In genomic region chr17:27422371-27422725, GRCm38 (mm10) we compare ENCODE assay signal across 12 mouse cellular contexts.
DNase-seq lines count a peak whose midpoint lies in the region; ATAC-seq and TF ChIP-seq lines count a peak whose summit lies in the region.
"Had no signal": no experiment of that assay in that cellular context is flagged by ENCODE, and none has a peak within 500 bp of the region (broad histone marks: within the 10 kb centered on the region; RNA-seq: fewer than 3 reads in every experiment).

No protein-coding gene starts in this region.

- H3K4me2 ChIP-seq in lung, embryonic 16.5 days (ENCODE audit: low read depth, low read length), result peak overlapping the region; percentile 15; the same call in 1 of the 2 replicates
- peak overlapping the region; percentile 33 for H3K4me2 ChIP-seq in forebrain, embryonic 14.5 days (ENCODE audit: low read length)
- peak overlapping the region; percentile 51 for H3K4me2 ChIP-seq in limb, embryonic 13.5 days (replicated peaks)
- H3K4me2 ChIP-seq: liver, embryonic 11.5 days had no signal

- TF ChIP-seq CTCF in olfactory bulb, adult 2 months (IDR thresholded peaks at IDR 0.05; ENCODE audit: insufficient read depth, low read depth, low read length), result no peak

- peak overlapping the region; percentile 82 for H3K27ac ChIP-seq in lung, embryonic 16.5 days (ENCODE audit: low read length)
- H3K27ac ChIP-seq in forebrain, embryonic 14.5 days (ENCODE audit: low read depth, low read length), result peak overlapping the region; percentile 78
- peak overlapping the region; percentile 93 for H3K27ac ChIP-seq in limb, embryonic 13.5 days
- peak overlapping the region; percentile 47; the same call in 1 of the 2 replicates for H3K27ac ChIP-seq in olfactory bulb, adult 2 months (ENCODE audit: insufficient read depth, low read depth, low read length)

- H3K4me1 ChIP-seq in lung, embryonic 16.5 days (replicated peaks; ENCODE audit: control insufficient read depth, insufficient read depth, low read length), result peaks cover 18% of the 10 kb centered on the region
- peaks cover 26% of the 10 kb centered on the region for H3K4me1 ChIP-seq in forebrain, embryonic 14.5 days (ENCODE audit: control insufficient read depth, insufficient read depth, low read length)
- H3K4me1 ChIP-seq in limb, embryonic 13.5 days, result peaks cover 45% of the 10 kb centered on the region
- H3K4me1 ChIP-seq in olfactory bulb, adult 2 months (ENCODE audit: control insufficient read depth, insufficient read depth, low read length), result peaks cover 64% of the 10 kb centered on the region

- H3K36me3 ChIP-seq in lung, embryonic 16.5 days (ENCODE audit: control insufficient read depth, insufficient read depth, low read length), result no peaks in the 10 kb centered on the region
- no peaks in the 10 kb centered on the region for H3K36me3 ChIP-seq in forebrain, embryonic 14.5 days (ENCODE audit: control insufficient read depth, insufficient read depth, low read length)
- H3K36me3 ChIP-seq in limb, embryonic 13.5 days, result no peaks in the 10 kb centered on the region
- H3K36me3 ChIP-seq: G1E had no signal

- WGBS in lung, embryonic 16.5 days, result 20% methylated on average over 6 of the region's 6 CpGs
- 0% methylated on average over 6 of the region's 6 CpGs for WGBS in forebrain, embryonic 14.5 days
- WGBS in limb, embryonic 13.5 days, result 1% methylated on average over 6 of the region's 6 CpGs
- WGBS in olfactory bulb, adult 2 months, result 1% methylated on average over 6 of the region's 6 CpGs

- no peak for TF ChIP-seq POLR2A in olfactory bulb, adult 2 months (IDR thresholded peaks at IDR 0.05; ENCODE audit: insufficient read depth, low read depth, low read length)

- no peak overlapping the region for H3K4me3 ChIP-seq in lung, embryonic 16.5 days (ENCODE audit: low read length)
- no peak overlapping the region for H3K4me3 ChIP-seq in forebrain, embryonic 14.5 days (ENCODE audit: low read depth, low read length)
- H3K4me3 ChIP-seq in limb, embryonic 13.5 days, result 0 out of 2 replicates have a peak overlapping the region, but pooled peaks have one; percentile 10
- 0 out of 2 replicates have a peak overlapping the region, but pooled peaks have one; percentile 9 for H3K4me3 ChIP-seq in olfactory bulb, adult 2 months (ENCODE audit: insufficient read depth, low read depth, low read length)

- no peaks in the 10 kb centered on the region for H3K9me3 ChIP-seq in lung, embryonic 16.5 days (ENCODE audit: control insufficient read depth, low read length)
- no peaks in the 10 kb centered on the region for H3K9me3 ChIP-seq in forebrain, embryonic 14.5 days (replicated peaks; ENCODE audit: control insufficient read depth, low read length)
- H3K9me3 ChIP-seq in limb, embryonic 13.5 days, result no peaks in the 10 kb centered on the region

- no peak for DNase-seq in lung, postnatal 36 days
- no peak for DNase-seq in forebrain, embryonic 14.5 days (ENCODE audit: low spot score)
- DNase-seq in ovary, postnatal 10 days (ENCODE audit: low spot score), result no peak
- no peak for DNase-seq in left cerebral cortex, postnatal 4 days
- no peak for DNase-seq in frontal cortex, adult 2 months (ENCODE audit: extremely low spot score in 1 of 2, low spot score in 1 of 2)
- DNase-seq: adrenal gland, adult 8-10 months; spleen, adult 18-20 months had no signal

- peak; percentile 80 for ATAC-seq in lung, embryonic 16.5 days (ENCODE audit: low read depth)
- peak; percentile 54 for ATAC-seq in forebrain, embryonic 14.5 days
- peak; percentile 75 for ATAC-seq in limb, embryonic 13.5 days (ENCODE audit: low FRiP score, low read depth)

- peak overlapping the region; percentile 33; the same call in 1 of the 2 replicates for H3K9ac ChIP-seq in lung, embryonic 16.5 days (ENCODE audit: low read length)
- peak overlapping the region; percentile 42; the same call in 1 of the 2 replicates for H3K9ac ChIP-seq in forebrain, embryonic 14.5 days (ENCODE audit: low read length)
- H3K9ac ChIP-seq in limb, embryonic 13.5 days, result no peak overlapping the region; the same call in 1 of the 2 replicates

- no peaks in the 10 kb centered on the region for H3K27me3 ChIP-seq in lung, embryonic 16.5 days (ENCODE audit: control insufficient read depth, insufficient read depth, low read depth, low read length)
- H3K27me3 ChIP-seq in forebrain, embryonic 14.5 days (replicated peaks; ENCODE audit: control insufficient read depth, insufficient read depth, low read length), result peaks cover 10% of the 10 kb centered on the region
- no peaks in the 10 kb centered on the region for H3K27me3 ChIP-seq in limb, embryonic 13.5 days

- intact Hi-C loops in left cerebral cortex, postnatal 4 days (cut with DNase I), result no loop called here

Comparison
In these comparisons a context has a peak if more than half of its experiments do, and no peak if none do; other contexts are left out.
1. H3K4me3 ChIP-seq: peak in limb, embryonic 13.5 days (single experiment) and olfactory bulb, adult 2 months (single experiment); none in lung, embryonic 16.5 days (single experiment) and forebrain, embryonic 14.5 days (single experiment).
2. Peak in every context shown above with its lines, with median percentiles within 50 percentile points of each other: ATAC-seq, H3K27ac ChIP-seq and H3K4me2 ChIP-seq.